Mouse (Mus musculus): ENCODE data around the gene Smarcd1. TPM values are rescaled to one million over a fixed set of nuclear protein-coding genes. Genes with fewer than 3 reads are reported as not detected.
"Not testable (repeated sequence)": the region's sequence is repeated elsewhere in the genome, so short reads cannot be mapped to it uniquely, and the experiment has no call there.

Gene Smarcd1
- polyA plus RNA-seq, 1 experiment from 2014 or later: 54.0 TPM

DNA sequence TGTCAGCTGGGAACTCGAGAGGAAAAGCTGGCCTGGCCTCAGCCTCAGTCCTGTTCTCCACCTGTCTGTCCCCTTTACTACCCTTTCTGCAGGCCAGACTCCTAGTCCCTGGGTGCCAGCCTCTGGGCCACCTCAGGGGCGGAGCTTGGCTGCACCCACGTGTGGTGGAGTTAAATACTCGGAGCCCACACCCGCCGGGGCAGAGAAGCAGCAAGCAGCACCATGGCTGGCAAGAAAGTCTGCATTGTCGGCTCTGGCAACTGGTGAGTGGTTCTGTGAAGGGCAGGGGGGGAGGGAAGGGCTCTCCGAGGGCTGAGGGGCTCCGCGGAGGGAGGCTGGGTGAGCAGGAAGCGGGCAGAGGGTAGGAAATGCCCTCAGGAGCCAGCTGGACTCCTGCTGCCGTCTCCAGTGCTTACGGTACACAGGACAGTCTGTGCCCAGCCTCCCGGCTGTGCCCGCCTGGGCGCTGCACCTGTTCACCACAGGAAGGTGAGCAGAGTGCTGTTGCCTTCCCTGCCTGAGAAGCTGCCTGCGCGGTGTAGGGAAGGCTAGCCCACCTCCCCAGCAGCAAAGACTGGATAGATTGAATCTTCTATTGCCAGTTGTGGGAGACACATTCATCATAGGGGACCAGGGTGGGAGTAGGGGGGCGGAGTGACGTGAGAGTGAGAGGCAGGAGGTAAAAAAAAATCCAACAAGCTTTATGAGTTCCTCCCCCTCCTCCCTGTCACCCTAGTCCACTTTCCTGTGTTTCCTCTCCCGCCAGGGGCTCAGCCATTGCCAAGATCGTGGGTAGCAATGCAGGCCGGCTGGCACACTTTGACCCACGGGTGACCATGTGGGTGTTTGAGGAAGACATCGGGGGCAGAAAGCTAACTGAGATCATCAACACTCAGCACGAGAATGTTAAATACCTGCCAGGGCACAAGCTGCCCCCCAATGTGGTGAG lies 15.7 kb downstream of the Smarcd1 start, which contains the start of gene Gpd1:
Gene Gpd1, plus strand, starts transcription at position 130 of the 949 bp plus-strand sequence.
- Histone ChIP-seq H3K27ac (no peak within 1 kb of the TSS), H3K4me3 (no peak within 1 kb of the TSS), H3K4me1 (peaks cover 11% of the 10 kb centered on the region; the same call in 1 of the 2 replicates), H3K27me3 (no peaks in the 10 kb centered on the region), H3K9ac (no peak within 1 kb of the TSS), H3K4me2 (replicated peaks) (no peak within 1 kb of the TSS), H3K9me3 (no peaks in the 10 kb centered on the region), H3K36me3 (peaks cover 55% of the 10 kb centered on the region)
- no peak for ATAC-seq (ENCODE audit: low FRiP score, low read depth)
- WGBS: 69% methylated on average over 26 of the region's 26 CpGs

DNA sequence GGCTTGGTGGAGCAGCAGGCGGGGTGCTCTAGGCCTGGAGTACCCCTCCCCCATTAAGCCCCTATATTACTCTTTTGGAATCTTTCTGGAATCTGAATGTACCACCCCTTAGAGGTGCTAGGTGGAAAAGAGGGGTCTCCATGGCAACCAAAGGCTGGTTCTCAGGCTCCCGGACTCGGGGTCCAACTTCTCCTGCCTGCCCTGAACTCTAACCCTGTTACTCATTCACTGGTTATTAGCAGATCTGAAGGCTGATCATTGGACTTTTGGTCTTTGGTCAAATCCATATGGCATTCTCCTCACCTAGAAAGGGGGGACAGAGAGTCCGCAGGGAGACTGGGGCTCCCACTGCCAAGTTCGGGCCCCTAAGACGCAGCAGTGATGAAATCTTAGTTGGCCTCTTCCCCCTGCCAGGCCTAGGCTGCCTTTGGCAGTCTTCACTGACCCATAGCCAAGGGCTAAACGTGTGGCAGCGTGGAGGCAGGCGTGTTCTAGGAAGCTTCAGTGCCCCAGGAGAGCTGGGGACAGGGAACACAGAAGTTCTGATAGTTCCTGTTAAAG lies 16.6 kb downstream of the Smarcd1 start:
- H3K36me3 ChIP-seq: peaks cover 46% of the 10 kb centered on the region
- WGBS: 91% methylated on average over 9 of the region's 9 CpGs
- peaks cover 17% of the 10 kb centered on the region for H3K4me1 ChIP-seq
- no peak overlapping the region for H3K4me3 ChIP-seq
- no peak overlapping the region for H3K9ac ChIP-seq
- no peak overlapping the region for H3K27ac ChIP-seq
- no peak overlapping the region for H3K4me2 ChIP-seq (replicated peaks)
- ATAC-seq (ENCODE audit: low FRiP score, low read depth): no peak
- no peaks in the 10 kb centered on the region for H3K27me3 ChIP-seq
- H3K9me3 ChIP-seq: no peaks in the 10 kb centered on the region

DNA sequence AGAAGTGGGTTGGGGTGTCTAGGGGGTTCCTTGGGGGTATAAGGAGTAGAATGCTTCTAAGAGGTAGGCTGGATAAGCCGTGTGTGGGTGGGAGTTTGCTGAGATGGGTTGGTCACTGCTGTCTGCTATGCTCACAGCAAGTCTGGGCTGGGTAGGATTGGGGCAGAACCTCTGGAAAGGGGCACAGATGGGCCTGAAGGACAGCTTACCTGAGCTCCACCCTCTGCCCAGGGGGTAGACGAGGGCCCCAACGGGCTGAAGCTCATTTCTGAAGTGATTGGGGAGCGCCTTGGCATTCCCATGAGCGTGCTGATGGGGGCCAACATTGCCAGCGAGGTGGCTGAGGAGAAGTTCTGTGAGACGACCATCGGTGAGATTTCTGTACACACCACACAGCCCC lies 17.9 kb downstream of the Smarcd1 start:
- ATAC-seq (ENCODE audit: low FRiP score, low read depth): no peak
- Histone ChIP-seq H3K9me3 (no peaks in the 10 kb centered on the region), H3K9ac (peak overlapping the region; percentile 35; the same call in 1 of the 2 replicates), H3K27ac (no peak overlapping the region), H3K36me3 (peaks cover 35% of the 10 kb centered on the region), H3K27me3 (no peaks in the 10 kb centered on the region), H3K4me3 (no peak overlapping the region), H3K4me1 (peaks cover 30% of the 10 kb centered on the region), H3K4me2 (replicated peaks) (no peak overlapping the region)
- WGBS: 76% methylated on average over 8 of the region's 8 CpGs

DNA sequence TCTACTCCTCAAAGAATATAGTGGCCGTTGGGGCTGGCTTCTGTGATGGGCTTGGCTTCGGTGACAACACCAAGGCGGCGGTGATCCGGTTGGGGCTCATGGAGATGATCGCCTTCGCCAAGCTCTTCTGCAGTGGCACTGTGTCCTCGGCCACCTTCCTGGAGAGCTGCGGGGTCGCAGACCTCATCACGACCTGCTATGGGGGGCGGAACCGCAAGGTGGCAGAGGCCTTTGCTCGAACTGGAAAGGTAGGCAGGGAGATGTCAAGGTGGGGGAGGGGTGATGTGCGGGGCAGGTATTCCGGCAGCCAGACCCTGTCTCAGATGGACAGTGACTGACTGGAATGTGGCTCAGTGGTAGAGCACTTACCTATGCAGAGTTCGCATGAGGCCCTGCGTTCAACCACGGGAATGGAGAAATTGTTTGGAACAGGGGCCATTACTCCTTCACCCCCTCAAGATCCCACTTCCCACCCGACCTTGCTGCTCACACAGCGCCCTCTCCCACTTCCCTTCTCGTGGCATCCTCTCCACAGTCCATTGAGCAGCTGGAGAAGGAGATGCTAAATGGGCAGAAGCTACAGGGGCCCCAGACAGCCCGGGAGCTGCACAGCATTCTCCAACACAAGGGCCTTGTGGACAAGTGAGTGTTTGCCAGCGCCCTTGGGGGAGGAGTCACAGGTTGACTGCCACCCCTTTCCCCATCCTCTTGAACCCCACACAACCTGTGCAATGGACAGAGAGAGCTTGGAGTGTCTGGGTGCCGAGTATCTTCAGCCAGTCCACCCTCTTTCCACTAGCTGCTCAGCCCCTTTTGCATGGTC lies 20.2 kb downstream of the Smarcd1 start:
- Histone ChIP-seq H3K36me3 (peaks cover 27% of the 10 kb centered on the region), H3K9ac (no peak overlapping the region), H3K4me1 (peaks cover 27% of the 10 kb centered on the region), H3K27ac (no peak overlapping the region), H3K27me3 (no peaks in the 10 kb centered on the region), H3K4me2 (replicated peaks) (no peak overlapping the region), H3K9me3 (no peaks in the 10 kb centered on the region), H3K4me3 (no peak overlapping the region)
- no peak for ATAC-seq (ENCODE audit: low FRiP score, low read depth)
- WGBS: 80% methylated on average over 25 of the region's 25 CpGs

DNA sequence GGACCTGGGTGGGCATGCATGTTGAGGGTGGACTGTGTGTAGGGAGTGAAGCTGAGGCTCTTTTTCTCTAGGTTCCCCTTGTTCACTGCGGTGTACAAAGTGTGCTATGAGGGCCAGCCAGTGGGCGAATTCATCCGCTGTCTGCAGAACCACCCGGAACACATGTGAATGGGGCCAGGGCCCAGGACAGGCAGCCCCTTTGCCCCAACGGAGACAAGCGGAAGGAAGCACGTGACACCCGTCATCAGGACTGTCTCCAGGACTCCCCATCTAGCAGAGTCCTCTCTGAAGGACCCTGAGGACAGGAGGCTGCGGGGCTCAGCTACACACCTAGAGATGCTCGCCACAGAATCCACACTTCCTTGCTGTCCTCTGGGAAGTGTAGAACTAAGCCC lies 21.2 kb downstream of the Smarcd1 start:
- peaks cover 27% of the 10 kb centered on the region for H3K4me1 ChIP-seq
- no peak for ATAC-seq (ENCODE audit: low FRiP score, low read depth)
- H3K9ac ChIP-seq: 0 out of 2 replicates have a peak overlapping the region, but pooled peaks have one; percentile 35
- peaks cover 33% of the 10 kb centered on the region for H3K36me3 ChIP-seq
- H3K9me3 ChIP-seq: no peaks in the 10 kb centered on the region
- 79% methylated on average over 10 of the region's 10 CpGs for WGBS
- no peaks in the 10 kb centered on the region for H3K27me3 ChIP-seq
- no peak overlapping the region for H3K4me2 ChIP-seq (replicated peaks)
- no peak overlapping the region for H3K27ac ChIP-seq
- no peak overlapping the region for H3K4me3 ChIP-seq

DNA sequence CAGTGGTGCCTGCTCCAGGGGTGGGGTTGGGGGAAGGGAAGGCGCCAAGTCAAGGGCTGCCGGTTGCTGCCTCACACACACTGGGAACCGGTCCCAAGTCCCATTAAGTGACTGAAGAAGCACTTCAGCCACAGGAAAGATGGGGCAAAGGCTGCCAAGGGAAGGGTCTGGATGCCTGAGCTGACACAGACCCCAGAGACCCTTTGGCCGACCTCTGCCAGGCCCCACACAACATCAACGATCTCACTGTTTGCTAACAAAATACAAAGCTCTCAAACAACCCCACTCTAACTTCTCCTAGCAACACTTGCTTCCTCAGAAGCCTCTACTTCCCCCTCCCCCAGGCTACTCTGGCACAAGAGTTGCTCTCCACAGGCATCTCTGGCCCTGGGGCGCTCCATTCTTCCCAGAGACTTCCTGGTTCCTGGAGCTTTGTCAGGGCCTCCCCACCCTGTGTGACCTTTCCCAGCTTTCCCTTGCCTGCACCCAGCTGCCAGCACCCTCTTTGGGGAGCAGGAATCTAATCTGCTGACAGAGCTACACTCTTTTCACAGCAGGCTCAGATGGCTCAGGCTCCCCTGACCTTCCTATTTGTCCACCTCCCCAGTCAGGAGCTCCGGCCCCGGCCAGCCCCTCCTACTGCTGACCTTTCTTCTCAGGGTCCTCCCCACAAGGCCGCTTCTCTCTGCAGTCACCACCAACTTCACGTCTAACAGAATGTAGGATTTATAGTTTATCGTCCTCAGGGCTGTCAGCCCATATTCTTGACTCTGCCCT lies 21.8 kb downstream of the Smarcd1 start:
- Histone ChIP-seq H3K27me3 (no peaks in the 10 kb centered on the region), H3K36me3 (peaks cover 33% of the 10 kb centered on the region), H3K9me3 (no peaks in the 10 kb centered on the region), H3K27ac (peak overlapping the region; percentile 61), H3K4me2 (replicated peaks) (peak overlapping the region; percentile 70), H3K4me3 (no peak overlapping the region), H3K4me1 (peaks cover 27% of the 10 kb centered on the region), H3K9ac (0 out of 2 replicates have a peak overlapping the region, but pooled peaks have one; percentile 35)
- 36% methylated on average over 11 of the region's 11 CpGs for WGBS
- ATAC-seq (ENCODE audit: low FRiP score, low read depth): no peak

DNA sequence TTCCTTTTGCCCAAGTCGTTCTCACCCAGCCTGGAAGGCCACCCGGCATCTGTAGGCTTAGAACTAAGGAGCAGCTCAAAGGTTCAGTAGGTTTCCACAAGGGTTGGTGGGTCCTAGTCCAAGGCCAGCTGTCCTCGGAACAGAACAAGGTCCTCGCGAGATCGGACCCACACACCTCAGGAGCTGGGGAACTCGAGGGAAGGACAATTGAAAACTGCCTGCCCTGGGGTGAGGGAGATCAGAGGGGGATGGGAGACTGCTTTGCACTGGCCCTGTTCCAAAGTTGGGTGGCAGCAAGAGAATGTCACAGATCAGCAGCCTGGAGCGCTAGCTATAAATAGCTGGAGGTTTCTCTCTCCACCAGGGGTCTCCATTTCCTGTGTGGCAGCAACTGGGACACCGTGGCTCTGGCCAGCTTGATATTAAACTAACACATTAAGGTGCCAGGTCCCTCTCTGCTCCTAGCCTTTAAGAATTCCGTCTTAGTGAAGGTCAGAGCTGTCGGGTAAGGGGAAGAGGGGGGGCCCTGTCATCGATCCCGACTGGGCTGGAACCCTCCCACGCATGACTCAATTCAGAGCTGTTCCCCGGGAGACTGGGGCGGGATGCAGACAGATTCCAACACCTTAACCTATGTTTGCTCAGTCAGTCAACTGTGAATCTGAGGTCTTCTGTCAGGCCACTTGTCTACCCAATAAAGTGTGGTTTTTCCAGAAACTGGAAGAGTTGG lies 22.5 kb downstream of the Smarcd1 start:
- Histone ChIP-seq H3K4me1 (peaks cover 27% of the 10 kb centered on the region), H3K27me3 (no peaks in the 10 kb centered on the region), H3K9me3 (peaks cover 5% of the 10 kb centered on the region), H3K27ac (peak overlapping the region; percentile 61), H3K9ac (peak overlapping the region; percentile 48; the same call in 1 of the 2 replicates), H3K4me3 (peak overlapping the region; percentile 96), H3K4me2 (replicated peaks) (peak overlapping the region; percentile 70), H3K36me3 (peaks cover 37% of the 10 kb centered on the region)
- 0 out of 2 replicates have a peak, but pooled peaks have one; percentile 3 for ATAC-seq (ENCODE audit: low FRiP score, low read depth)
- WGBS: 15% methylated on average over 16 of the region's 16 CpGs

DNA sequence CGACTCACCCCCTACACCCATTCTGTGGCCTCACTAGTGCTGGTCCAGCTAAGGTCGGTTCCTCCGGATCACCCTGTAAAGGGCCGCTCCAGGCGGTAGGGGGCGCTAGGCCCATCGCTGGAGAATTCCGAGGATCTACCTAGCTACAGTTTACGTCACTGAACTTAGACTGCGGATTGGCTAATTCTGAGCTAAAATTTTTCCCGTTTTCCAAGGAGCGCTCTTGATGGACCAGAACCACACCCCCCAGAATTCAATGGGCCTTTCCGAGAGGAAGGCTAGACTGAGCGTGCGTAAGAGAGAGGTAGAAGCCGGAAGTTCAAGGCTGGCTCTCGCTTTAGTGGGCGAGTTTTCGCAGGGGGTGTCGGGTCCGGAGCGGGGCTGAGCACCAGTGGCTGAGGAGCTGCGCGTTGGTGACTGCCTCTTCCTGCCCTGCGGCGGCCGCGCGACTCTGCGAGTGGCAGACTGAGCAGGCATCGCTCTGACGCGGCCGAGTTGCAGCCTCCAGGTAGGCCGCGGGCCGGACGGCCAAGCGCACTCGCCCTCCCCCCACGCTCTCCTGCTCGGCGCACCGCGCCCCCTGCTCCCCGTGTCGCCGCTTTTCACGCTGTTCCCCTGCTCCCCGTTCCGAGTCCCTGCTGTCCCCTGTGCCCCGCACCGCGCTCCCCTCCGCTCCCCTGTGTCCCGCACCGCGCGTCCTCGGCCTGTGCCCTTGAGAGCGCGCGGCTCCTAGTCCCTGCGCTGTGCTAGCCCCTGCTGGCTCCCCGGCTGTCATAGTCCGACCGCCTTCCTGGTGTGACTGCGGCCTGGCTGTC lies 23.6 kb downstream of the Smarcd1 start, which contains the start of gene Cox14:
Gene Cox14, plus strand, starts transcription at position 278 of the 815 bp plus-strand sequence.
- H3K4me2 ChIP-seq (replicated peaks): peak within 1 kb of the TSS; percentile 85
- peak within 1 kb of the TSS; percentile 96 for H3K4me3 ChIP-seq
- H3K9ac ChIP-seq: peak within 1 kb of the TSS; percentile 98
- H3K9me3 ChIP-seq: peaks cover 5% of the 10 kb centered on the region
- WGBS: under 1% methylated on average over 68 of the region's 68 CpGs
- peak; percentile 96 for ATAC-seq (ENCODE audit: low FRiP score, low read depth)
- peaks cover 43% of the 10 kb centered on the region for H3K36me3 ChIP-seq
- peaks cover 27% of the 10 kb centered on the region for H3K4me1 ChIP-seq
- H3K27ac ChIP-seq: peak within 1 kb of the TSS; percentile 93
- no peaks in the 10 kb centered on the region for H3K27me3 ChIP-seq

DNA sequence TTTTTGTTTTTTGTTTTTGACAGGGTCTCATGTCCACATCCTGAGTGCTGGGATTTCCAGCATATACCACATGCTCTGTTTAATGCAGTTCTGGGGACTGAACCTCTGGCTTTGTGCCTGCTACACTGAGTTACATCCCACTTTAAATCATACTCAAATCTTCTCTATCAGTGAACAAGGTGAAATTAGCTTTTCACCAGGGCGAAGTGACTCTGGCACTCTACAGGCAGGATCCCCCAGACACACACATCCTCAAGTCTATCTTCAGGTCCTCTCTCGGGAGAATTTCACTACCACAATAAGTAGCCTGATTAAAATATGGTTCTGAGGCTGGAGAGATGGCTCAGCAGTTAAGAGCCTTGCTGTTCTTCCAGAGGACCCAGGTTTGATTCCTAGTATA lies 24.6 kb downstream of the Smarcd1 start:
- Histone ChIP-seq H3K4me3 (peak overlapping the region; percentile 96), H3K4me1 (peaks cover 27% of the 10 kb centered on the region), H3K9me3 (peaks cover 5% of the 10 kb centered on the region), H3K4me2 (replicated peaks) (peak overlapping the region; percentile 85), H3K27me3 (no peaks in the 10 kb centered on the region), H3K36me3 (peaks cover 46% of the 10 kb centered on the region), H3K27ac (no peak overlapping the region), H3K9ac (peak overlapping the region; percentile 98)
- no peak for ATAC-seq (ENCODE audit: low FRiP score, low read depth)
- 71% methylated on average over 2 of the region's 2 CpGs for WGBS

DNA sequence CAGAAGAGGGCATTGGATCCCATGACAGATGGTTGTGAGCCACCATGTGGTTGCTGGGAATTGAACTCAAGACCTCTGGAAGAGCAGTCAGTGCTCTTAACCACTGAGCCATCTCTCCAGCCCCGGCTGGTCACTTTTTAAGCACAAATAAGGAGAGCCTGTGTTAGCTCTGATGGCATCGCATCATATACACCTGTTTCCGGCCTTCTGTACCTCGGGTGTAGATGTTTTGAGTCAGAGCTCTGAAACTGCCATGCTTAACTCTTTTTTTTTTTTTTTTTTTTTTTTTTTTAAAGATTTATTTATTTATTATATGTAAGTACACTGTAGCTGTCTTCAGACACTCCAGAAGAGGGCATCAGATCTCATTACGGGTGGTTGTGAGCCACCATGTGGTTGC lies 25.1 kb downstream of the Smarcd1 start:
- 86% methylated on average over 4 of the region's 5 CpGs for WGBS
- not testable (repeated sequence) for H3K27me3 ChIP-seq; H3K9me3 ChIP-seq; H3K9ac ChIP-seq; H3K4me3 ChIP-seq; H3K27ac ChIP-seq; ATAC-seq (ENCODE audit: low FRiP score, low read depth)
- peaks cover 46% of the 10 kb centered on the region for H3K36me3 ChIP-seq
- peaks cover 27% of the 10 kb centered on the region for H3K4me1 ChIP-seq
- peak overlapping the region; percentile 85; the same call in 1 of the 2 replicates for H3K4me2 ChIP-seq (replicated peaks)
